Comparison of ENCODE assay signal across 11 mouse cellular contexts in the genomic region with DNA sequence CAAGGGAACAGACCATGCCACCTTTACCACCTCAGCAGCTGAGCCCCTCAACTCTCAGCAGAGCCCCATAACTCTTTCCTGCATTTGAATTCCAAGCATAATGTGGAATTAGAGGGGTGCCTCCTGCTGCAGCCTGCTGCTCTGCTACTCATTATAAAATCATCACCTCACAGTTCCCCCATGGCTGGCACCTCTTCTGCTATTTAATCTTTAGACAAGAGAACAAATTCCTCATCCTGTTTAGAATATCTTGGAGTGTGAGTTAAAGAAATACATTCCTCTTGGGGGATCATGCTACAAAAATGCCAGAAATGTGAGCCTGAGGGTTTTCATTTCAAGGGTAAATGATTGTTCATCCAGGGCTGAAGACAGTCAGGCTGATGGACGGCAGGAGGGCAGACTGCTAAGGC.
DNase-seq lines count a peak whose midpoint lies in the region; ATAC-seq and TF ChIP-seq lines count a peak whose summit lies in the region.
"Had no signal": no experiment of that assay in that cellular context is flagged by ENCODE, and none has a peak within 500 bp of the region (broad histone marks: within the 10 kb centered on the region; RNA-seq: fewer than 3 reads in every experiment).

No protein-coding gene starts in this region.

- H3K9ac ChIP-seq in heart, embryonic 11.5 days (ENCODE audit: low read depth, low read length), result no peak overlapping the region
- H3K9ac ChIP-seq in kidney, embryonic 14.5 days (ENCODE audit: low read depth, low read length), result no peak overlapping the region
- H3K9ac ChIP-seq: limb, embryonic 15.5 days had no signal

- TF ChIP-seq CTCF in thymus, adult 2 months (IDR thresholded peaks at IDR 0.05; ENCODE audit: borderline replicate concordance, control insufficient read depth, extremely low read depth, insufficient read depth, low read length, poor library complexity), result no peak

- H3K36me3 ChIP-seq in heart, embryonic 11.5 days (ENCODE audit: control insufficient read depth, insufficient read depth, low read length), result no peaks in the 10 kb centered on the region
- no peaks in the 10 kb centered on the region for H3K36me3 ChIP-seq in kidney, embryonic 14.5 days (ENCODE audit: control insufficient read depth, insufficient read depth, low read length)
- H3K36me3 ChIP-seq in thymus, adult 2 months (ENCODE audit: control insufficient read depth, insufficient read depth, low read length), result no peaks in the 10 kb centered on the region
- H3K36me3 ChIP-seq: limb, embryonic 15.5 days had no signal

- H3K27me3 ChIP-seq in heart, embryonic 11.5 days (ENCODE audit: control insufficient read depth, insufficient read depth, low read length), result no peaks in the 10 kb centered on the region
- no peaks in the 10 kb centered on the region for H3K27me3 ChIP-seq in kidney, embryonic 14.5 days (ENCODE audit: control insufficient read depth, insufficient read depth, low read length)
- H3K27me3 ChIP-seq in thymus, adult 2 months (ENCODE audit: control insufficient read depth, insufficient read depth, low read length), result no peaks in the 10 kb centered on the region
- H3K27me3 ChIP-seq: limb, embryonic 15.5 days had no signal

- no peak overlapping the region for H3K4me3 ChIP-seq in heart, embryonic 11.5 days (ENCODE audit: low read depth, low read length)
- no peak overlapping the region for H3K4me3 ChIP-seq in kidney, embryonic 14.5 days (ENCODE audit: low read length)
- H3K4me3 ChIP-seq in thymus, adult 2 months (ENCODE audit: control insufficient read depth, insufficient read depth, low read length), result no peak overlapping the region
- H3K4me3 ChIP-seq: layer of hippocampus, adult 2 months; limb, embryonic 15.5 days had no signal

- DNase-seq in heart, adult 8-10 months (ENCODE audit: low spot score), result no peak
- DNase-seq in kidney, postnatal 14 days, result peak; percentile 39
- peak; percentile 25 for DNase-seq in embryo, embryonic 11 days
- peak; percentile 27 for DNase-seq in forelimb bud, embryonic 11.5 days (ENCODE audit: low read depth, low spot score)
- no peak for DNase-seq in spleen, adult 12 weeks (ENCODE audit: low spot score)
- DNase-seq in thymus, adult 2 months, result no peak
- DNase-seq: gastrocnemius, postnatal 25 days had no signal

- TF ChIP-seq POLR2A in thymus, adult 2 months (IDR thresholded peaks at IDR 0.05; ENCODE audit: control insufficient read depth, extremely low read depth, insufficient read depth, low read length, poor library complexity), result no peak

- 10% methylated on average over 1 of the region's 1 CpGs for WGBS in heart, embryonic 11.5 days (ENCODE audit: insufficient replicate concordance)
- 26% methylated on average over 1 of the region's 1 CpGs for WGBS in kidney, embryonic 14.5 days
- 88% methylated on average over 1 of the region's 1 CpGs for WGBS in thymus, adult 2 months

- H3K4me1 ChIP-seq in heart, embryonic 11.5 days (ENCODE audit: control insufficient read depth, insufficient read depth, low read length), result peaks cover 6% of the 10 kb centered on the region; the same call in 1 of the 2 replicates
- H3K4me1 ChIP-seq in kidney, embryonic 14.5 days (ENCODE audit: control insufficient read depth, insufficient read depth, low read length), result peaks cover 3% of the 10 kb centered on the region; the same call in 1 of the 2 replicates
- H3K4me1 ChIP-seq in thymus, adult 2 months (replicated peaks; ENCODE audit: control insufficient read depth, insufficient read depth, low read length), result no peaks in the 10 kb centered on the region

- no peaks in the 10 kb centered on the region for H3K9me3 ChIP-seq in heart, embryonic 11.5 days (replicated peaks; ENCODE audit: control insufficient read depth, low read length)
- no peaks in the 10 kb centered on the region for H3K9me3 ChIP-seq in kidney, embryonic 14.5 days (ENCODE audit: control insufficient read depth, low read length)
- H3K9me3 ChIP-seq: limb, embryonic 15.5 days had no signal

- peak overlapping the region; percentile 16; the same call in 1 of the 2 replicates for H3K27ac ChIP-seq in heart, embryonic 11.5 days (ENCODE audit: low read depth, low read length)
- no peak overlapping the region for H3K27ac ChIP-seq in kidney, embryonic 14.5 days (ENCODE audit: low read depth, low read length)
- H3K27ac ChIP-seq in thymus, adult 2 months (ENCODE audit: control insufficient read depth, insufficient read depth, low read length), result no peak overlapping the region
- H3K27ac ChIP-seq: layer of hippocampus, adult 2 months; limb, embryonic 15.5 days had no signal

- ATAC-seq in heart, embryonic 11.5 days (replicated peaks; ENCODE audit: insufficient number of reproducible peaks, low FRiP score, low TSS enrichment), result no peak
- ATAC-seq in kidney, embryonic 14.5 days (ENCODE audit: low FRiP score, low TSS enrichment), result no peak

- H3K4me2 ChIP-seq in heart, embryonic 11.5 days, result no peak overlapping the region
- no peak overlapping the region for H3K4me2 ChIP-seq in kidney, embryonic 14.5 days (replicated peaks; ENCODE audit: low read depth, low read length)
- H3K4me2 ChIP-seq: limb, embryonic 15.5 days had no signal

Comparison
In these comparisons a context has a peak if more than half of its experiments do, and no peak if none do; other contexts are left out.
1. DNase-seq: peak in kidney, postnatal 14 days (single experiment), embryo, embryonic 11 days (single experiment) and forelimb bud, embryonic 11.5 days (single experiment); none in heart, adult 8-10 months (single experiment), spleen, adult 12 weeks (single experiment) and thymus, adult 2 months (single experiment).